Mouse (Mus musculus) urinary bladder, postnatal 25 days (tissue): ENCODE results near the gene Gad2.
"Not testable (repeated sequence)": the region's sequence is repeated elsewhere in the genome, so short reads cannot be mapped to it uniquely, and the experiment has no call there.

Experiments
- DNase-seq: peaks from one replicate; pipeline ENCODE4 v3.0.0; 2022; ENCODE audit warnings: low spot score

Gene Gad2

GRCm38 (mm10) chr2:22621828-22622731 is at the start of gene Gad2:
Gad2 (plus strand) TSS chr2:22622205.
- DNase-seq, result no peak

- not testable (repeated sequence) for DNase-seq
Measured at GRCm38 (mm10) chr2:22587469-22588169, 34.4 kb upstream of the Gad2 start.

DNA sequence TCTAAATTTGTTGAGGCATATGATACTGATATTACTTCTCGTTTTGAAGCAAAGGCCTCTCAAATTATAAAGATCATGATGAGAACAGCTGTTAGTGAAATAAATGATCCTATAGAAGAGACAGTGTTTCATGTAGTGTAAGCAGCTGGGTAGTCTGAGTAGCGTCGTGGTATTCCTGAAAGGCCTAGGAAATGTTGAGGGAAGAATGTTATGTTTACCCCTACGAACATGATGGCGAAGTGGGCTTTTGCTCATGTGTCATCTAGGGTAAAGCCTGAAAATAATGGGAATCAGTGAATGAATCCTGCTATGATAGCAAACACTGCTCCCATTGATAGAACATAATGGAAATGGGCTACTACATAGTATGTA is 33.8 kb upstream of the Gad2 start:
- not testable (repeated sequence) for DNase-seq

GRCm38 (mm10) chr2:22588673-22589381 is 33.2 kb upstream of the Gad2 start:
- not testable (repeated sequence) for DNase-seq

GRCm38 (mm10) chr2:22589382-22590205 is 32.4 kb upstream of the Gad2 start:
- DNase-seq, result not testable (repeated sequence)

- DNase-seq, result no peak
Measured at GRCm38 (mm10) chr2:22590206-22590490, 31.9 kb upstream of the Gad2 start.

GRCm38 (mm10) chr2:22617951-22618350 is 4.1 kb upstream of the Gad2 start:
- no peak for DNase-seq

DNA sequence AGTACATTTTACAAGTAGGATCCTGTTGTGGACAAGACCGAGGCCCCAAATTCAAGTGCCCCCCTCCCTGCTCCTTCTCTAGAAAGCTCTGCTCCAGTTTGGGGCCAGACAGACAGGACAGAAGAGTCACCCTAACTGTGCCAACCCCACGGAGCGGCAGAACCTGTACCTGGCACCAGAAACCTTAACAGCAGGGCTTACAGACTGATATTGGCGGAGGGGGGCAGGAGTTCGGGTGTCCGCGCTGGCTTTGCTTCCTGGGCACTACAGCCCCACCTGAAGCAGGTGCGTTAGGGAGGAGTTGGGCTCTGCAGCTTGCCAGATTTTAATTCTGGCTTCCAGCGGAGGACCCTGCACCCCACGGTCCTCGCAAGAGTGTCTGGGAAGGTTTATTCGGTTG is 2.6 kb upstream of the Gad2 start:
- no peak for DNase-seq

DNA sequence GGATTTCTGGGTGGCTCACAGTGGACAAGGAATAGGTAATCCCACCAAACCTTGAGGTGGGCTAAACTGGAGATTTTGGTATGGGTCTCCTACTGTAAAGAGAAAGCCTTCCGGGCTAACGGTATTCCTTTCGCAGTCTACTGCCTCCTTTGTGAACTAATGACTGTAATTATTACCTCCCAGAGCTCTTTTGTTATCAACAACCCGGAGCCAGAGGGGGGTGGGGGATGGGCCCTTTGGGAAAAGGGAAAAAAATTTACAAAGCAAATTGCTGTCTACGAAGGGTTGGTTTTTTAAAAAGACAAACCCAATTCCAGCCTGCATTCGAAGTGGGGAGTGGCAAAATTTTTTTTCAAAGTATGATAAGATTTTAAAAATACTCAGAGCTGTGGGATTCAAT is 2.0 kb upstream of the Gad2 start:
- DNase-seq, result no peak

GRCm38 (mm10) chr2:22620534-22620933 is 1.5 kb upstream of the Gad2 start:
- no peak for DNase-seq

GRCm38 (mm10) chr2:22620978-22621827 is 802 bp upstream of the Gad2 start:
- DNase-seq, result no peak

GRCm38 (mm10) chr2:22623111-22624070 is 1.4 kb downstream of the Gad2 start:
- DNase-seq, result no peak

GRCm38 (mm10) chr2:22624188-22624975 is 2.4 kb downstream of the Gad2 start:
- no peak for DNase-seq

DNA sequence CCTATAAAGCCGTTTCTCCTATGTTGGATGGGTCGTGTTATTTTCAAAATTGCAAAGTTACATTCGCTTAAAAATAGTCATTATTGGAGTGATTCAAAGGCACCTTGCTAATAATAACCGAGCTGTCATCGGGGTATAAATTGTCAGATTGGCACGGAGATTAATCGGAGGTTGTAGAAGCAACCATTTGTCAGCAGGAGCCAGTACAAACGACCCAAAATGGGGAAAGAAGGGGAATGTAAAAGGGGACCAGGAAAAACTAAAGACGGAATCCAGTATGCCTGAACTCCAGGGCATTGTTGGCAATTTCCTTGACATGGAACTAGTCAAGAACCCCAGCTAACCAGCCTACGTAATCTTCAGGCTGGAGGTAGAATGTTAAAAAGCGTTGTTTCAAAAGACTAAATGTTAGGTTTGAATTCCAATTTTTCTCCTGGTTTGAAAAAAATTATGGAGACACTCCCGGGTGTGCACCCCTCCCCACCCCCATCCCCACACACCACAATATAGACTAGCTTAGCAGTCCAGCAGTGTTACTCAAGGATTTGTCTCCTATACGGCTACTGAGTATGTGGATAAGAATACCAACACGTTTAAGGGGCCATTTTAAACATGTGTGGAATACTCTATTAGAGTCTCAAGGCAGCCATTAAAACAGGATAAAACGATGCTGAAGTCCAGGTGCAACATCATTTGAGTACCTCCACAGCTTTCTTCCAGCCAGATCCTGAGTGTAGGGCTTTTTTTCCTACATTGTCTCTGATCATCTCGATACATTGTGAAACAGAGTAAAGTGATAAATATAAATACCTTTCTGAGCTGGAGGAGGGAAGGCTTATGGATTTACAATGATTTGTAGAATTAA is 3.3 kb downstream of the Gad2 start:
- DNase-seq, result no peak

GRCm38 (mm10) chr2:22627147-22627666 is 5.2 kb downstream of the Gad2 start:
- DNase-seq, result no peak

DNA sequence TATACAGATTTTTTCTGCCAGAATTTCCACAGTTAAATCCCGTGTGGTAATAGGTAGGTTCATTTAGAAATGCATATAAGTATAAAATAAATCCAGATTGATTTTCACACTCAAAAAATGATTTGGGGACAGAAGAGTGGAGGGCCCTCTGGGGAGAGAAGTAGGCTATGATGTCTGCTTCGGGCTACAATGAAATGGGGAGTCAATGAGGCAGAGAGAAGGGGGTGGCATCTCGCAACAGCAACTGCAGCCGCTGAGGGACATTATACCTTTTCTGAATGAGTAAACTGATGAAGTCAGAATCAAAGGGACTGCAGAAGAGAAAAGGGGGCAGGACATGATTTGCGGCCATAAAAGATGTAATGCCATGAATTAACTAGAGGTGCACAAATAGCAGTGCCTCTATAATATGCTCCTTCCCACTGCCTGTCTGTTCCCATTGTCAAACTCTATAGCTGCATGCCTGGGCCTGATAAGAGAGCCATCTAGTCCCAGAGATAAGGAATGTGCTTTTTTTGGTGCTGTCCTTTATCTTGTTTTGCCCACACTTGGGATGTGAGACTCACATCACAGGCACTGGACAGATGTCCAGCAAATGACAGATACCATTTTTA is 5.9 kb downstream of the Gad2 start:
- DNase-seq, result no peak

GRCm38 (mm10) chr2:22634766-22635165 is 12.8 kb downstream of the Gad2 start:
- DNase-seq, result peak; percentile 11
